Mouse (Mus musculus) liver, postnatal 0 days (tissue): ENCODE measurements around the gene Mettl22. TPM values are rescaled to one million over a fixed set of nuclear protein-coding genes. Genes with fewer than 3 reads are reported as not detected.

Experiments
- ATAC-seq: fragments of 200-750 bp; cut with Nextera tagmentation; 2 replicates; pipeline ENCODE4 v1.8.0; 2017; ENCODE audit warnings: mild to moderate bottlenecking, moderate library complexity
- DNase-seq: peaks from one replicate; pipeline ENCODE4 v3.0.0-alpha.2; 2016
- H3K27ac ChIP-seq: fragments of 300-500 bp; sonication (generic); 2 replicates; pipeline ENCODE4 v1.5.1; 2014; ENCODE audit warnings: antibody characterized with exemption, moderate library complexity, mild to moderate bottlenecking, low read depth
- H3K27me3 ChIP-seq: fragments of 300-500 bp; sonication (generic); 2 replicates; pipeline ENCODE4 v1.6.1; 2014; ENCODE audit warnings: low read length, control low read depth, mixed read lengths; ENCODE audit not compliant: insufficient read depth
- H3K36me3 ChIP-seq: fragments of 300-500 bp; sonication (generic); replicated peaks from 2 replicates; pipeline ENCODE4 v1.6.1; 2014; ENCODE audit warnings: mild to moderate bottlenecking, control low read depth, low read length, moderate library complexity, mixed read lengths; ENCODE audit not compliant: insufficient read depth
- H3K4me1 ChIP-seq: fragments of 300-500 bp; sonication (generic); 2 replicates; pipeline ENCODE4 v1.6.1; 2014; ENCODE audit warnings: antibody characterized with exemption, mild to moderate bottlenecking, control low read depth; ENCODE audit not compliant: insufficient read depth
- H3K4me2 ChIP-seq: fragments of 300-500 bp; sonication (generic); 2 replicates; pipeline ENCODE4 v1.6.1; 2014; ENCODE audit warnings: low read depth, mild to moderate bottlenecking, low read length, moderate library complexity, mixed read lengths
- H3K4me3 ChIP-seq: fragments of 300-500 bp; sonication (generic); 2 replicates; pipeline ENCODE4 v1.5.1; 2014; ENCODE audit warnings: low read depth, low read length
- H3K9ac ChIP-seq: fragments of 300-500 bp; sonication (generic); replicated peaks from 2 replicates; pipeline ENCODE4 v1.6.1; 2014; ENCODE audit warnings: mild to moderate bottlenecking, moderate library complexity
- H3K9me3 ChIP-seq: fragments of 300-500 bp; sonication (generic); 2 replicates; pipeline ENCODE4 v1.6.1; 2016; ENCODE audit warnings: mild to moderate bottlenecking, control low read depth, low read length, mixed read lengths
- CTCF ChIP-seq: sonication (generic); IDR thresholded peaks from 2 replicates; pipeline ENCODE4 v1.5.1; 2016; ENCODE audit warnings: antibody characterized with exemption, low read depth
- EP300 ChIP-seq: IDR thresholded peaks from 2 replicates; pipeline ENCODE4 v1.6.1; 2016; ENCODE audit warnings: antibody characterized with exemption, low read depth, mild to moderate bottlenecking
- WGBS: fragments of 180-500 bp; shearing (Covaris S2); extraction: QIAGEN DNeasy Blood & Tissue Kit; methylation state at CpG from one replicate; pipeline ENCODE4 v1.1.7; 2014; ENCODE audit not compliant: insufficient replicate concordance; 5-methylcytosine and 5-hydroxymethylcytosine counted together
- polyA plus RNA-seq: library from polyadenylated mRNA; unstranded; fragments of >200 nt; fragmentation: Nextera tagmentation; extraction: Ambion mirVana; gene quantifications from 2 replicates; pipeline ENCODE4 v1.2.1, GENCODE M21; 2015

Gene Mettl22
- polyA plus RNA-seq, 1 experiment from 2014 or later, result 6.7 TPM

DNA sequence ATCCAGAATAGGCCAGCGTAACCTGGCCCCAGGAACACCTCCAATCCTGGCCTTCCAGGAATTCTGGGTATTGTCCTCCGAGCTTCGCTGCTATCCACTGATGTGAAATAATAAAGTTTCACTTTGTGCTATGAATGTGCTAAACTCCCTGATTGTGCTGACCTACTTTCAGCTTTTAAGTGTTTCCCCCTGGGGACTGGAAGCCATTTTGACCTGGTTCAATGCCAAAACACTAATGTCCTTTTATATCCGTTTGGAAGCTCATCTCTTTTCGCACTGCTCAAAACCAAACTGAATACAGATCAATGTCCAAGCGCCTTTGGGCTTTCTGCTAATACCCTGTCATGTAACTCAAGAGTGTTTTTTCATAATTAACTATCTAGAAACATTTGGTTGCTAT lies 64.8 kb downstream of the Mettl22 start:
- H3K9ac ChIP-seq, result no peak overlapping the region
- H3K9me3 ChIP-seq, result no peaks in the 10 kb centered on the region
- no peak for ATAC-seq
- H3K36me3 ChIP-seq, result no peaks in the 10 kb centered on the region
- 0 out of 2 replicates have a peak, but pooled peaks cover 3% of the 10 kb centered on the region for H3K4me1 ChIP-seq
- no peak overlapping the region for H3K27ac ChIP-seq
- TF ChIP-seq EP300 (no peak), CTCF (no peak)
- DNase-seq, result no peak
- no peaks in the 10 kb centered on the region for H3K27me3 ChIP-seq
- H3K4me2 ChIP-seq, result no peak overlapping the region
- no peak overlapping the region for H3K4me3 ChIP-seq
- WGBS, result 74% methylated on average over 6 of the region's 6 CpGs

DNA sequence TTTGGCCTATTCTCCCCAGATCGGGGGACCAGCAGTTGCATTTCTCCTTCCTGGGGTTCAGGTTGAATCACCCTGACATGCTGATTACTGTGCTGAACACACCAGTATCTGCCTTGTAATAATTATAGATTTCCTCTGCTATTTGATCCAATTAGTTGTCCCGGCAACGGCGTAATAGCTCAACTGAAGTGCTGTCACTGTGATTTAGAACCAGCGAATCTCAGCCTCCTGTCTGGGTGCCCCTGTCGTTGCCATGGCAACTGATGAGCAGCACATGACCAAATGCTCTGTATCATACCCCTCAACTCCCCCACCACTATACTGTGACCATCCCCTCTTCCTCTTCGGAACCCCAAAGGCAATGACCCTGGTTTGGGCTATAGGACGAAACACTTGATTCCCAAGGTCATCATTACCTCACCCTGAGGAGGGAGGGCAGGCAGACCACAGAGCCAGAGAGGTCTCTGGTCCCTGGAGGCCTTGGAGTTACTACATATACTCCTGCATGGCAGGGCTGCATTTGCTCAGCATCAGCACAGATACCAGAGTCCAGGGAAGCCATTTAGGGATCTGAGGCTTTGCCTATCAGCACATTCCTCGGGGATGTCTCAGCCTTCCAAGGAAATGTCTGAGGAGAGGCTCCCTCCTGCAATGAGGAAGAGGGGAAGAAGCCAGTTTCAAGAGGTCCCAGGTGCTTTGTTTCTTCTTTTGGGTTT lies 68.7 kb downstream of the Mettl22 start:
- Histone ChIP-seq H3K9me3 (no peaks in the 10 kb centered on the region), H3K4me1 (no peaks in the 10 kb centered on the region), H3K27me3 (no peaks in the 10 kb centered on the region), H3K9ac (no peak overlapping the region), H3K4me3 (no peak overlapping the region), H3K27ac (no peak overlapping the region), H3K36me3 (no peaks in the 10 kb centered on the region), H3K4me2 (no peak overlapping the region)
- DNase-seq, result no peak
- 68% methylated on average over 9 of the region's 9 CpGs for WGBS
- no peak for TF ChIP-seq EP300
- TF ChIP-seq CTCF, result no peak
- no peak for ATAC-seq

Other genes starting within 250 kb of the Mettl22 start
- gene Tmem114, start 45.7 kb upstream of the Mettl22 start, polyA plus RNA-seq, result not detected in 2 replicates
- 37.8 and 39.1 TPM in 2 replicates for gene Abat, start 42.6 kb downstream of the Mettl22 start, polyA plus RNA-seq
- 37.2 and 38.0 TPM in 2 replicates for gene Pmm2, start 166.9 kb downstream of the Mettl22 start, polyA plus RNA-seq
- 6.2 and 7.0 TPM in 2 replicates for gene Tmem186, start 166.9 kb downstream of the Mettl22 start, polyA plus RNA-seq
- 65.4 and 71.2 TPM in 2 replicates for gene Carhsp1, start 201.4 kb downstream of the Mettl22 start, polyA plus RNA-seq
- 0.43 TPM in 1 of 2 replicates, not detected in the other for gene Gm5767, start 210.0 kb downstream of the Mettl22 start, polyA plus RNA-seq